Mouse (Mus musculus) embryonic stem cell, embryonic (primary cell): ENCODE measurements around the gene Cdk13.

Source experiments
- CTCF ChIA-PET, 4 experiments: fragments of 300-600 bp in 2 of 4; fragments of 350-600 bp in 2 of 4; sonication (Branson Sonifier 250); formaldehyde crosslinking; loops; one replicate each; lab custom pipeline; 2022; ENCODE audit warnings: inconsistent platforms in 2 of 4; lab: Charles Lee
- POLR2A ChIA-PET, 4 experiments: fragments of 300-600 bp in 2 of 4; fragments of 350-600 bp in 2 of 4; sonication (Branson Sonifier 250); formaldehyde crosslinking; loops; one replicate each; lab custom pipeline; 2022; ENCODE audit warnings: antibody characterized with exemption in 4 of 4, inconsistent platforms in 1 of 4; lab: Charles Lee

Cdk13 gene

GRCm38 (mm10) chr13:17694911-17695699 is 109.8 kb downstream of the Cdk13 start, which contains the start of the genes Mplkip and Sugct:
TSS of gene Mplkip (plus strand) at chr13:17695192.
TSS of gene Sugct (minus strand) at chr13:17695553.
- ChIA-PET POLR2A (interaction anchor here (0.5 to 3.7 kb wide), 30 partner anchors 8 to 1701 kb away, joined by 3 to 26 read pairs (median 3); partner anchors contain the start of genes Cdk13 (in 4 of the 4) and Stard3nl (in 1 of the 4)), CTCF (no interaction called here)

DNA sequence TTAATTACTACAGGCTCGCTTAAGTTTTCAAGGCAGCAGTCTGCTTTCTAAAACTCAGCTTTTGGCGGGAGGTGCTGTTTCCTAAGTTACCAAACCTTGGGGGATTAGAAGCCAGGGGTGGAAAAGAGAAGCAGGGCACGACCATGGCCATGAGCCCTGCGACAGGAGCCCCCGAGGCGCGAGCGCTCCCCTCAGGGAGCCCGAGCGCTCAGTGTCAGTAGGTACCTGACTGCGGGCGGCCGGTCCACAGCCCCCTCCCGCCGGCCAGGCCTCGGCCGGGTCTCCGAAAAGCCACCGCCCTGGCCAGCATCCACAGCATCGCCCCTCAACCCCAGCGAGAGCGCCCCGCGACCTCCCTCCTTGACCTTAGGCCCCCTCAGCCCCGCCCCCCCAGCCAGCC is 110.5 kb downstream of the Cdk13 start:
- ChIA-PET CTCF (no interaction called here), POLR2A (interaction anchor here in 1 of 4 experiments (1.9 to 3.6 kb wide), 2 partner anchors 12 to 14 kb away, joined by 5 to 26 read pairs; no protein-coding TSS in a partner anchor)

GRCm38 (mm10) chr13:17693816-17694215 is 111.1 kb downstream of the Cdk13 start:
- ChIA-PET POLR2A (interaction anchor here in 1 of 4 experiments (0.7 to 3.6 kb wide), 2 partner anchors 12 to 124 kb away, joined by 3 to 26 read pairs; no protein-coding TSS in a partner anchor), CTCF (no interaction called here)

GRCm38 (mm10) chr13:17691436-17691835 is 113.5 kb downstream of the Cdk13 start:
- ChIA-PET CTCF (no interaction called here), POLR2A (no interaction called here)

GRCm38 (mm10) chr13:17690686-17691085 is 114.2 kb downstream of the Cdk13 start:
- ChIA-PET POLR2A (no interaction called here), CTCF (no interaction called here)

- ChIA-PET POLR2A (no interaction called here), CTCF (no interaction called here)
These were observed 115.4 kb downstream of the Cdk13 start for GRCm38 (mm10) chr13:17689461-17689860.

GRCm38 (mm10) chr13:17671122-17671521 is 133.8 kb downstream of the Cdk13 start:
- ChIA-PET CTCF (no interaction called here), POLR2A (interaction anchor here in 1 of 4 experiments (1.1 kb wide), 1 partner anchor 24 kb away, joined by 3 read pairs; the partner anchor contains the start of gene Sugct)

GRCm38 (mm10) chr13:17667380-17667779 is 137.5 kb downstream of the Cdk13 start:
- POLR2A ChIA-PET = no interaction called here
- CTCF ChIA-PET = no interaction called here
